Mouse (Mus musculus): ENCODE data around the gene Iqgap3. TPM values are rescaled to one million over a fixed set of nuclear protein-coding genes. Genes with fewer than 3 reads are reported as not detected.

Iqgap3 gene
- polyA plus RNA-seq, 1 experiment from 2014 or later = 32.3 TPM

- no peak overlapping the region for H3K9ac ChIP-seq
Observed at GRCm38 (mm10) chr3:88152056-88152455, 70.3 kb downstream of the Iqgap3 start.

GRCm38 (mm10) chr3:88153290-88154011 lies 71.7 kb downstream of the Iqgap3 start:
- ATAC-seq (ENCODE audit: insufficient number of reproducible peaks, low FRiP score) = no peak
- no peaks in the 10 kb centered on the region for H3K27me3 ChIP-seq (replicated peaks)
- H3K9ac ChIP-seq = 0 out of 2 replicates have a peak overlapping the region, but pooled peaks have one; percentile 14
- no peaks in the 10 kb centered on the region for H3K9me3 ChIP-seq (replicated peaks)
- H3K36me3 ChIP-seq = peaks cover 40% of the 10 kb centered on the region
- H3K4me3 ChIP-seq = no peak overlapping the region
- peaks cover 88% of the 10 kb centered on the region for H3K4me1 ChIP-seq (replicated peaks)
- 84% methylated on average over 3 of the region's 3 CpGs for WGBS
- H3K4me2 ChIP-seq = no peak overlapping the region
- H3K27ac ChIP-seq (ENCODE audit: poor library complexity, severe bottlenecking) = peak overlapping the region; percentile 22

More at GRCm38 (mm10) chr3:88152056-88152455, 70.3 kb downstream of the Iqgap3 start:
- Histone ChIP-seq H3K4me3 (no peak overlapping the region), H3K4me1 (replicated peaks) (peaks cover 88% of the 10 kb centered on the region), H3K27me3 (replicated peaks) (no peaks in the 10 kb centered on the region), H3K27ac (ENCODE audit: poor library complexity, severe bottlenecking) (0 out of 2 replicates have a peak overlapping the region, but pooled peaks have one; percentile 0), H3K4me2 (no peak overlapping the region), H3K36me3 (peaks cover 28% of the 10 kb centered on the region), H3K9me3 (replicated peaks) (no peaks in the 10 kb centered on the region)
- no peak for ATAC-seq (ENCODE audit: insufficient number of reproducible peaks, low FRiP score)
- 72% methylated on average over 3 of the region's 3 CpGs for WGBS

GRCm38 (mm10) chr3:88154236-88154635 lies 72.5 kb downstream of the Iqgap3 start:
- Histone ChIP-seq H3K4me2 (no peak overlapping the region), H3K27me3 (replicated peaks) (no peaks in the 10 kb centered on the region), H3K4me1 (replicated peaks) (peaks cover 81% of the 10 kb centered on the region), H3K9me3 (replicated peaks) (no peaks in the 10 kb centered on the region), H3K9ac (no peak overlapping the region), H3K4me3 (no peak overlapping the region), H3K36me3 (peaks cover 47% of the 10 kb centered on the region), H3K27ac (ENCODE audit: poor library complexity, severe bottlenecking) (no peak overlapping the region)
- WGBS = 79% methylated on average over 2 of the region's 2 CpGs
- no peak for ATAC-seq (ENCODE audit: insufficient number of reproducible peaks, low FRiP score)

- H3K36me3 ChIP-seq = peaks cover 69% of the 10 kb centered on the region
- peaks cover 55% of the 10 kb centered on the region for H3K4me1 ChIP-seq (replicated peaks)
- no peak overlapping the region for H3K9ac ChIP-seq
- H3K27me3 ChIP-seq (replicated peaks) = no peaks in the 10 kb centered on the region
- H3K9me3 ChIP-seq (replicated peaks) = no peaks in the 10 kb centered on the region
- H3K4me3 ChIP-seq = no peak overlapping the region
- H3K4me2 ChIP-seq = no peak overlapping the region
- no peak overlapping the region for H3K27ac ChIP-seq (ENCODE audit: poor library complexity, severe bottlenecking)
- no peak for ATAC-seq (ENCODE audit: insufficient number of reproducible peaks, low FRiP score)
Observed at GRCm38 (mm10) chr3:88156817-88157216, 75.0 kb downstream of the Iqgap3 start.

- no peak overlapping the region for H3K4me2 ChIP-seq
- peaks cover 80% of the 10 kb centered on the region for H3K36me3 ChIP-seq
Observed at GRCm38 (mm10) chr3:88157771-88158597, 76.2 kb downstream of the Iqgap3 start.

GRCm38 (mm10) chr3:88158991-88159390 lies 77.2 kb downstream of the Iqgap3 start:
- H3K4me1 ChIP-seq (replicated peaks) = peaks cover 36% of the 10 kb centered on the region
- ATAC-seq (ENCODE audit: insufficient number of reproducible peaks, low FRiP score) = no peak
- H3K27ac ChIP-seq (ENCODE audit: poor library complexity, severe bottlenecking) = no peak overlapping the region
- no peak overlapping the region for H3K4me2 ChIP-seq
- peaks cover 85% of the 10 kb centered on the region for H3K36me3 ChIP-seq
- H3K9ac ChIP-seq = no peak overlapping the region
- WGBS = 80% methylated on average over 6 of the region's 6 CpGs
- no peak overlapping the region for H3K4me3 ChIP-seq
- no peaks in the 10 kb centered on the region for H3K9me3 ChIP-seq (replicated peaks)
- H3K27me3 ChIP-seq (replicated peaks) = no peaks in the 10 kb centered on the region

More at GRCm38 (mm10) chr3:88157771-88158597, 76.2 kb downstream of the Iqgap3 start:
- H3K9ac ChIP-seq = 0 out of 2 replicates have a peak overlapping the region, but pooled peaks have one; percentile 42
- H3K9me3 ChIP-seq (replicated peaks) = no peaks in the 10 kb centered on the region
- peaks cover 44% of the 10 kb centered on the region for H3K4me1 ChIP-seq (replicated peaks)
- no peak overlapping the region for H3K4me3 ChIP-seq
- ATAC-seq (ENCODE audit: insufficient number of reproducible peaks, low FRiP score) = peak; percentile 58; the same call in 1 of the 2 replicates
- H3K27ac ChIP-seq (ENCODE audit: poor library complexity, severe bottlenecking) = 0 out of 2 replicates have a peak overlapping the region, but pooled peaks have one; percentile 19
- no peaks in the 10 kb centered on the region for H3K27me3 ChIP-seq (replicated peaks)
- WGBS = 27% methylated on average over 23 of the region's 23 CpGs

GRCm38 (mm10) chr3:88160856-88161255 lies 79.1 kb downstream of the Iqgap3 start:
- no peaks in the 10 kb centered on the region for H3K9me3 ChIP-seq (replicated peaks)
- peaks cover 94% of the 10 kb centered on the region for H3K36me3 ChIP-seq
- H3K4me1 ChIP-seq (replicated peaks) = peaks cover 28% of the 10 kb centered on the region
- no peaks in the 10 kb centered on the region for H3K27me3 ChIP-seq (replicated peaks)
- H3K4me3 ChIP-seq = no peak overlapping the region
- ATAC-seq (ENCODE audit: insufficient number of reproducible peaks, low FRiP score) = no peak
- 76% methylated on average over 6 of the region's 6 CpGs for WGBS
- H3K4me2 ChIP-seq = no peak overlapping the region
- H3K9ac ChIP-seq = no peak overlapping the region
- H3K27ac ChIP-seq (ENCODE audit: poor library complexity, severe bottlenecking) = no peak overlapping the region

- H3K4me2 ChIP-seq = no peak overlapping the region
- H3K9me3 ChIP-seq (replicated peaks) = no peaks in the 10 kb centered on the region
- WGBS = 75% methylated on average over 8 of the region's 8 CpGs
- no peak overlapping the region for H3K27ac ChIP-seq (ENCODE audit: poor library complexity, severe bottlenecking)
- peaks cover 94% of the 10 kb centered on the region for H3K36me3 ChIP-seq
- H3K4me1 ChIP-seq (replicated peaks) = peaks cover 19% of the 10 kb centered on the region
- no peak for ATAC-seq (ENCODE audit: insufficient number of reproducible peaks, low FRiP score)
- H3K9ac ChIP-seq = no peak overlapping the region
- no peaks in the 10 kb centered on the region for H3K27me3 ChIP-seq (replicated peaks)
- H3K4me3 ChIP-seq = no peak overlapping the region
Observed at GRCm38 (mm10) chr3:88162259-88162658, 80.5 kb downstream of the Iqgap3 start.

GRCm38 (mm10) chr3:88162811-88163210 lies 81.0 kb downstream of the Iqgap3 start:
- no peaks in the 10 kb centered on the region for H3K27me3 ChIP-seq (replicated peaks)
- H3K4me1 ChIP-seq (replicated peaks) = peaks cover 13% of the 10 kb centered on the region
- peaks cover 96% of the 10 kb centered on the region for H3K36me3 ChIP-seq
- H3K9ac ChIP-seq = no peak overlapping the region
- H3K4me3 ChIP-seq = no peak overlapping the region
- H3K4me2 ChIP-seq = no peak overlapping the region
- no peak for ATAC-seq (ENCODE audit: insufficient number of reproducible peaks, low FRiP score)
- 84% methylated on average over 4 of the region's 4 CpGs for WGBS
- H3K9me3 ChIP-seq (replicated peaks) = no peaks in the 10 kb centered on the region
- H3K27ac ChIP-seq (ENCODE audit: poor library complexity, severe bottlenecking) = no peak overlapping the region

- 64% methylated on average over 3 of the region's 3 CpGs for WGBS
Observed at GRCm38 (mm10) chr3:88163847-88164246, 82.1 kb downstream of the Iqgap3 start.

GRCm38 (mm10) chr3:88164263-88164662 lies 82.5 kb downstream of the Iqgap3 start:
- Histone ChIP-seq H3K9ac (no peak overlapping the region), H3K4me1 (replicated peaks) (peaks cover 5% of the 10 kb centered on the region), H3K27me3 (replicated peaks) (no peaks in the 10 kb centered on the region), H3K4me2 (no peak overlapping the region), H3K4me3 (no peak overlapping the region), H3K27ac (ENCODE audit: poor library complexity, severe bottlenecking) (no peak overlapping the region), H3K9me3 (replicated peaks) (no peaks in the 10 kb centered on the region), H3K36me3 (peaks cover 96% of the 10 kb centered on the region)
- 75% methylated on average over 3 of the region's 3 CpGs for WGBS
- ATAC-seq (ENCODE audit: insufficient number of reproducible peaks, low FRiP score) = no peak

More at GRCm38 (mm10) chr3:88163847-88164246, 82.1 kb downstream of the Iqgap3 start:
- Histone ChIP-seq H3K27ac (ENCODE audit: poor library complexity, severe bottlenecking) (no peak overlapping the region), H3K4me2 (no peak overlapping the region), H3K4me3 (no peak overlapping the region), H3K27me3 (replicated peaks) (no peaks in the 10 kb centered on the region), H3K36me3 (peaks cover 96% of the 10 kb centered on the region), H3K4me1 (replicated peaks) (peaks cover 5% of the 10 kb centered on the region), H3K9ac (no peak overlapping the region), H3K9me3 (replicated peaks) (no peaks in the 10 kb centered on the region)
- no peak for ATAC-seq (ENCODE audit: insufficient number of reproducible peaks, low FRiP score)
